ENCODE assay signal across 15 mouse cellular contexts in the genomic region with DNA sequence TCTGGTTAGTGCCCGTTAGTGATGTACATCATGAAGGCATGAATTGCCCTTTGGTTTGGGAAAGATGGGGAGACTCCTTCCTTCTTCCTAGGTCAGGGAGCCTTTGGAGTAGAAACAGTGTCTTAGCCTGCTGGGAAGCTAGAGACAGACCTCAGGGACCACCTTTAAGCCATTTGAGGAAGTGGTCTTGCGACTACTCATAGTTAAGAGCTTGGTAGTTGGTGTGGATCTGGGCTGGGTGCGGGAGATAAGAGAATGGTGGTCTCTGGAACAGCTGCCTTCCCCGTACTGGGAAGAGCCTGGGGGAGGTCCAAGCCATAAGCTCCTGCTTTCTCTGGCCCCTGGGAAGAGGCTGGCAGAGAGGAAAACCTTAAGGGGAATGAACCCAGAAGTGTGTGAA. TPM values are rescaled to one million over a fixed set of nuclear protein-coding genes. Genes with fewer than 3 reads are reported as not detected.
DNase-seq lines count a peak whose midpoint lies in the region; ATAC-seq lines count a peak whose summit lies in the region.
"Had no signal": no experiment of that assay in that cellular context is flagged by ENCODE, and none has a peak within 500 bp of the region (broad histone marks: within the 10 kb centered on the region; RNA-seq: fewer than 3 reads in every experiment).

No protein-coding gene starts in this region.

- H3K36me3 ChIP-seq in forebrain, embryonic 13.5 days (ENCODE audit: poor library complexity, severe bottlenecking) = no peaks in the 10 kb centered on the region
- H3K36me3 ChIP-seq in forebrain, embryonic 11.5 days (ENCODE audit: control insufficient read depth, insufficient read depth, low read length) = no peaks in the 10 kb centered on the region
- H3K36me3 ChIP-seq in hindbrain, embryonic 13.5 days = no peaks in the 10 kb centered on the region
- H3K36me3 ChIP-seq in neural tube, embryonic 13.5 days = no peaks in the 10 kb centered on the region
- H3K36me3 ChIP-seq: limb, embryonic 10.5 days; liver, embryonic 15.5 days had no signal

- no peak overlapping the region for H3K27ac ChIP-seq in forebrain, embryonic 13.5 days
- no peak overlapping the region for H3K27ac ChIP-seq in forebrain, embryonic 11.5 days (ENCODE audit: low read depth, low read length)
- no peak overlapping the region for H3K27ac ChIP-seq in hindbrain, embryonic 13.5 days
- no peak overlapping the region for H3K27ac ChIP-seq in neural tube, embryonic 13.5 days (replicated peaks)
- H3K27ac ChIP-seq: kidney, postnatal 0 days; limb, embryonic 10.5 days; liver, embryonic 15.5 days had no signal

- H3K27me3 ChIP-seq in forebrain, embryonic 13.5 days = peaks cover 54% of the 10 kb centered on the region
- peaks cover 55% of the 10 kb centered on the region for H3K27me3 ChIP-seq in forebrain, embryonic 11.5 days (ENCODE audit: control insufficient read depth, insufficient read depth, low read length)
- H3K27me3 ChIP-seq in hindbrain, embryonic 13.5 days = peaks cover 54% of the 10 kb centered on the region
- peaks cover 53% of the 10 kb centered on the region for H3K27me3 ChIP-seq in neural tube, embryonic 13.5 days

- no peak for ATAC-seq in forebrain, embryonic 13.5 days
- ATAC-seq in forebrain, embryonic 11.5 days (replicated peaks; ENCODE audit: low FRiP score) = no peak
- no peak for ATAC-seq in hindbrain, embryonic 13.5 days (ENCODE audit: low FRiP score)
- ATAC-seq in neural tube, embryonic 13.5 days (ENCODE audit: low read depth) = no peak

- H3K4me2 ChIP-seq in forebrain, embryonic 13.5 days = peak overlapping the region; percentile 83
- no peak overlapping the region for H3K4me2 ChIP-seq in forebrain, embryonic 11.5 days (ENCODE audit: low read depth, low read length, severe bottlenecking)
- peak overlapping the region; percentile 77 for H3K4me2 ChIP-seq in hindbrain, embryonic 13.5 days
- peak overlapping the region; percentile 65 for H3K4me2 ChIP-seq in neural tube, embryonic 13.5 days
- H3K4me2 ChIP-seq: liver, embryonic 15.5 days had no signal

- H3K9me3 ChIP-seq in forebrain, embryonic 13.5 days (replicated peaks) = no peaks in the 10 kb centered on the region
- H3K9me3 ChIP-seq in forebrain, embryonic 11.5 days (ENCODE audit: control insufficient read depth, low read length) = no peaks in the 10 kb centered on the region
- H3K9me3 ChIP-seq in hindbrain, embryonic 13.5 days = no peaks in the 10 kb centered on the region
- H3K9me3 ChIP-seq in neural tube, embryonic 13.5 days = no peaks in the 10 kb centered on the region
- H3K9me3 ChIP-seq: limb, embryonic 10.5 days; liver, embryonic 15.5 days had no signal

- H3K4me3 ChIP-seq in forebrain, embryonic 13.5 days = peak overlapping the region; percentile 77
- no peak overlapping the region for H3K4me3 ChIP-seq in forebrain, embryonic 11.5 days (ENCODE audit: low read depth, low read length)
- peak overlapping the region; percentile 90 for H3K4me3 ChIP-seq in hindbrain, embryonic 13.5 days
- peak overlapping the region; percentile 86 for H3K4me3 ChIP-seq in neural tube, embryonic 13.5 days
- H3K4me3 ChIP-seq: erythroblast, embryonic 14.5 days; limb, embryonic 10.5 days; liver, embryonic 15.5 days had no signal

- H3K9ac ChIP-seq in forebrain, embryonic 13.5 days = no peak overlapping the region
- H3K9ac ChIP-seq in forebrain, embryonic 11.5 days (ENCODE audit: low read length) = no peak overlapping the region
- peak overlapping the region; percentile 97 for H3K9ac ChIP-seq in hindbrain, embryonic 13.5 days
- H3K9ac ChIP-seq in neural tube, embryonic 13.5 days = peak overlapping the region; percentile 96; the same call in 1 of the 2 replicates
- H3K9ac ChIP-seq: liver, embryonic 15.5 days had no signal

- H3K4me1 ChIP-seq in forebrain, embryonic 13.5 days = peaks cover 45% of the 10 kb centered on the region
- peaks cover 10% of the 10 kb centered on the region for H3K4me1 ChIP-seq in forebrain, embryonic 11.5 days (replicated peaks; ENCODE audit: control insufficient read depth, insufficient read depth, low read length)
- peaks cover 76% of the 10 kb centered on the region for H3K4me1 ChIP-seq in hindbrain, embryonic 13.5 days (replicated peaks)
- H3K4me1 ChIP-seq in neural tube, embryonic 13.5 days (replicated peaks) = peaks cover 64% of the 10 kb centered on the region

- 73% methylated on average over 4 of the region's 4 CpGs for WGBS in forebrain, embryonic 13.5 days
- WGBS in forebrain, embryonic 11.5 days = 69% methylated on average over 4 of the region's 4 CpGs
- 70% methylated on average over 4 of the region's 4 CpGs for WGBS in hindbrain, embryonic 13.5 days
- WGBS in neural tube, embryonic 13.5 days = 63% methylated on average over 4 of the region's 4 CpGs

- DNase-seq in forebrain, embryonic 11.5 days (ENCODE audit: low spot score) = no peak
- DNase-seq in cerebellum, postnatal 14 days = peak; percentile 9 to 26
- DNase-seq in ovary, postnatal 10 days (ENCODE audit: low spot score) = no peak
- no peak for DNase-seq in urinary bladder, adult 18-20 months (ENCODE audit: low spot score in 2 of 2)
- no peak for DNase-seq in thymus, postnatal 10 days (ENCODE audit: low spot score in 2 of 2)
- DNase-seq: lung, postnatal 36 days had no signal

RNA-seq across cellular contexts. Expression of a gene that starts 2.3 kb away (rescaled TPM):
- polyA plus RNA-seq in forebrain, embryonic 13.5 days (2015; fragmentation: Nextera tagmentation; extraction: Ambion mirVana) = 3.6 and 6.9 TPM in 2 replicates
- polyA plus RNA-seq in forebrain, embryonic 11.5 days (2014; fragmentation: Nextera tagmentation; extraction: Ambion mirVana) = 0.92 and 1.0 TPM in 2 replicates
- polyA plus RNA-seq in hindbrain, embryonic 13.5 days (2015; fragmentation: Nextera tagmentation; extraction: Ambion mirVana) = 9.6 and 9.7 TPM in 2 replicates
- polyA plus RNA-seq in neural tube, embryonic 13.5 days (2015; fragmentation: Nextera tagmentation; extraction: Ambion mirVana) = 8.5 and 12.2 TPM in 2 replicates
- polyA plus RNA-seq: heart, embryonic 14.5 days; liver, embryonic 15.5 days had no signal

RNA-seq across cellular contexts. Expression of a gene that starts 22.3 kb away (rescaled TPM):
- polyA plus RNA-seq in forebrain, embryonic 13.5 days (2015; fragmentation: Nextera tagmentation; extraction: Ambion mirVana) = not detected in 2 replicates
- not detected in 2 replicates for polyA plus RNA-seq in forebrain, embryonic 11.5 days (2014; fragmentation: Nextera tagmentation; extraction: Ambion mirVana)
- polyA plus RNA-seq in hindbrain, embryonic 13.5 days (2015; fragmentation: Nextera tagmentation; extraction: Ambion mirVana) = 0.94 and 1.4 TPM in 2 replicates
- 2.2 and 8.1 TPM in 2 replicates for polyA plus RNA-seq in neural tube, embryonic 13.5 days (2015; fragmentation: Nextera tagmentation; extraction: Ambion mirVana)
- polyA plus RNA-seq: erythroblast, embryonic 14.5 days; heart, embryonic 14.5 days; intestine, embryonic 14.5 days; kidney, postnatal 0 days had no signal

Comparison
In these comparisons a context has a peak if more than half of its experiments do, and no peak if none do; other contexts are left out.
1. H3K9ac ChIP-seq: peak in hindbrain, embryonic 13.5 days (single experiment) and neural tube, embryonic 13.5 days (single experiment); none in forebrain, embryonic 13.5 days (single experiment) and forebrain, embryonic 11.5 days (single experiment).
2. DNase-seq: peak in cerebellum, postnatal 14 days (2 of 2); none in forebrain, embryonic 11.5 days (single experiment), ovary, postnatal 10 days (single experiment), urinary bladder, adult 18-20 months (0 of 2) and thymus, postnatal 10 days (0 of 2).